Mouse (Mus musculus): ENCODE measurements at regions not wholly inside any gene's neighbourhood (a gene's known extent, or its start where the extent isn't known, plus 50 kb on each side); places are given as distances from the start of the nearest gene placed in this dataset.

- no peaks in the 10 kb centered on the region for H3K4me1 ChIP-seq (ENCODE audit: control insufficient read depth, insufficient read depth, low read length)
- no peak for DNase-seq
- TF ChIP-seq POLR2A (IDR thresholded peaks at IDR 0.05; ENCODE audit: borderline replicate concordance, insufficient read depth, low read length): no peak
- no peak for TF ChIP-seq CTCF (IDR thresholded peaks at IDR 0.05; ENCODE audit: borderline replicate concordance, insufficient read depth, low read depth, low read length)
- H3K27ac ChIP-seq (ENCODE audit: insufficient read depth, low read length): no peak overlapping the region
- H3K4me3 ChIP-seq (replicated peaks; ENCODE audit: insufficient read depth, low read depth, low read length): no peak overlapping the region
- H3K27me3 ChIP-seq (ENCODE audit: control insufficient read depth, insufficient read depth, low read length): no peaks in the 10 kb centered on the region
- 81% methylated on average over 8 of the region's 8 CpGs for WGBS
Observed at GRCm38 (mm10) chr14:94541995-94542394, 651.5 kb upstream of the Pcdh9 start.

DNA sequence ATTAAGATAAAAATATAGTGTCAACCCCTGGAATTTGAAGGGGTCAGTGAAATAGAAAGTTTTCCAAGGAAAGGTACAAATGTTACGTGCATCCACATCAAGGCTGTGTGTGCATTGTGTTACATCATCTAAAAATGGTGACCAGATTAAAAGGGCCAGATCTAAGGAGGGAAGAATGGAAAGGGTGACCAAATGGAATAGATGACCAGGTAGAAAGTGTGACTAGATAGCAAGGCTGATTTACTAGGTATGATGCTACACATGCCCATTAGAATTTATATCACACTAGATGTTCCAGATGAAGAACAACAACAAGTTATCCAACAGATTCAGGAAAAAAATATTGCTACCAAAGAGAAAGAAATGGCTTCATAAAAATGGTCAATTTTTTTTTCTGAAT lies 635.2 kb upstream of the Pcdh9 start:
- DNase-seq: no peak
- no peaks in the 10 kb centered on the region for H3K4me1 ChIP-seq (ENCODE audit: control insufficient read depth, insufficient read depth, low read length)
- no peak overlapping the region for H3K27ac ChIP-seq (ENCODE audit: insufficient read depth, low read length)
- TF ChIP-seq POLR2A (IDR thresholded peaks at IDR 0.05; ENCODE audit: borderline replicate concordance, insufficient read depth, low read length) (no peak), CTCF (IDR thresholded peaks at IDR 0.05; ENCODE audit: borderline replicate concordance, insufficient read depth, low read depth, low read length) (no peak)
- no peak overlapping the region for H3K4me3 ChIP-seq (replicated peaks; ENCODE audit: insufficient read depth, low read depth, low read length)
- 91% methylated on average over 1 of the region's 1 CpGs for WGBS
- no peaks in the 10 kb centered on the region for H3K27me3 ChIP-seq (ENCODE audit: control insufficient read depth, insufficient read depth, low read length)

- no peak overlapping the region for H3K27ac ChIP-seq (ENCODE audit: insufficient read depth, low read length)
- no peaks in the 10 kb centered on the region for H3K27me3 ChIP-seq (ENCODE audit: control insufficient read depth, insufficient read depth, low read length)
- TF ChIP-seq CTCF (IDR thresholded peaks at IDR 0.05; ENCODE audit: borderline replicate concordance, insufficient read depth, low read depth, low read length) (no peak), POLR2A (IDR thresholded peaks at IDR 0.05; ENCODE audit: borderline replicate concordance, insufficient read depth, low read length) (no peak)
- no peak for DNase-seq
- no peaks in the 10 kb centered on the region for H3K4me1 ChIP-seq (ENCODE audit: control insufficient read depth, insufficient read depth, low read length)
- no peak overlapping the region for H3K4me3 ChIP-seq (replicated peaks; ENCODE audit: insufficient read depth, low read depth, low read length)
Observed at GRCm38 (mm10) chr14:94525238-94525637, 634.8 kb upstream of the Pcdh9 start.

DNA sequence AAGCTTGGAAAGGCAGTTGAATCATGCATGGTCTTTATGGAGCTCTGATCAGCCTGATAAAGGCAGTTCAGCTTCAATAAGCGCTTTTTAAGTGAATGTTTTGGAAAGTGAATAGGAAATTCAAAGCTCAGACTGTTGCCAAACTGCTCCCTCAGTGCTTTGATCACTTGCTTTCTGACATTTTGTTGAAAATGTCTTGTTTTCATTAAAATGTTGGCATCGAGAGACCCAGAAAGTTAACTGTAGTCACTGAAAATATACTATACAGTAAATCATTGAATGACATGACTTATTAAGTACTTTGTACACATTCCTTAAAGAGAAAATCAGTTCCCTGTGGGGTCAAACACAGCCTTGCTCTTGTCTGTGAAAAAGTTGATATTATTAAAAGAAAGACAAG lies 631.5 kb upstream of the Pcdh9 start:
- TF ChIP-seq POLR2A (IDR thresholded peaks at IDR 0.05; ENCODE audit: borderline replicate concordance, insufficient read depth, low read length) (no peak), CTCF (IDR thresholded peaks at IDR 0.05; ENCODE audit: borderline replicate concordance, insufficient read depth, low read depth, low read length) (no peak)
- DNase-seq: no peak
- Histone ChIP-seq H3K27me3 (ENCODE audit: control insufficient read depth, insufficient read depth, low read length) (no peaks in the 10 kb centered on the region), H3K4me1 (ENCODE audit: control insufficient read depth, insufficient read depth, low read length) (no peaks in the 10 kb centered on the region), H3K4me3 (replicated peaks; ENCODE audit: insufficient read depth, low read depth, low read length) (no peak overlapping the region), H3K27ac (ENCODE audit: insufficient read depth, low read length) (no peak overlapping the region)
- 19% methylated on average over 2 of the region's 2 CpGs for WGBS

DNA sequence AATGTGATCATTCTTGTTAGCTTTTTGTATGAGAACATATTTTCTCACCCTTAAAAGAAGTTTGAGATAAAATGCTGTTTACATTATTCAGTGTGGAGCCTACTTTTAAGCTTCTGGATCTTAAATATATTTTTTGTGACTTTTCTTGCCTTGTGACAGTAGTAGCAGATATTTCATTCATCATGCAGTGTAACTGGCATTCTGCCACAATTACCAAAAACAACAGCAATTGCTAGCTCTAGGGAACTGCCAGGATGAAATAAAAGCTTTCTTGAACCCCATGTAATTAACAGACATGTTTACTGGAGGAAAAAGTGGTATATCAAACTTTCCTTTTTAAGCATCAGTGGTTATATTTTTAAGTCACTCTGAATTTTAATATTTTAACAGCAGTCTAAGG lies 600.9 kb upstream of the Pcdh9 start:
- no peaks in the 10 kb centered on the region for H3K4me1 ChIP-seq (ENCODE audit: control insufficient read depth, insufficient read depth, low read length)
- H3K4me3 ChIP-seq (replicated peaks; ENCODE audit: insufficient read depth, low read depth, low read length): no peak overlapping the region

GRCm38 (mm10) chr14:94475887-94476286 lies 585.4 kb upstream of the Pcdh9 start:
- Histone ChIP-seq H3K4me3 (replicated peaks; ENCODE audit: insufficient read depth, low read depth, low read length) (no peak overlapping the region), H3K4me1 (ENCODE audit: control insufficient read depth, insufficient read depth, low read length) (no peaks in the 10 kb centered on the region), H3K27ac (ENCODE audit: insufficient read depth, low read length) (no peak overlapping the region), H3K27me3 (ENCODE audit: control insufficient read depth, insufficient read depth, low read length) (no peaks in the 10 kb centered on the region; the same call in 1 of the 2 replicates)
- TF ChIP-seq CTCF (IDR thresholded peaks at IDR 0.05; ENCODE audit: borderline replicate concordance, insufficient read depth, low read depth, low read length) (no peak), POLR2A (IDR thresholded peaks at IDR 0.05; ENCODE audit: borderline replicate concordance, insufficient read depth, low read length) (no peak)
- 7% methylated on average over 3 of the region's 3 CpGs for WGBS
- DNase-seq: peak in 1 of 2 experiments; percentile 8

More for the DNA sequence above, 600.9 kb upstream of the Pcdh9 start:
- TF ChIP-seq CTCF (IDR thresholded peaks at IDR 0.05; ENCODE audit: borderline replicate concordance, insufficient read depth, low read depth, low read length) (no peak), POLR2A (IDR thresholded peaks at IDR 0.05; ENCODE audit: borderline replicate concordance, insufficient read depth, low read length) (no peak)
- H3K27ac ChIP-seq (ENCODE audit: insufficient read depth, low read length): no peak overlapping the region
- no peaks in the 10 kb centered on the region for H3K27me3 ChIP-seq (ENCODE audit: control insufficient read depth, insufficient read depth, low read length)
- DNase-seq: no peak

GRCm38 (mm10) chr14:94473181-94473580 lies 582.7 kb upstream of the Pcdh9 start:
- TF ChIP-seq POLR2A (IDR thresholded peaks at IDR 0.05; ENCODE audit: borderline replicate concordance, insufficient read depth, low read length) (no peak), CTCF (IDR thresholded peaks at IDR 0.05; ENCODE audit: borderline replicate concordance, insufficient read depth, low read depth, low read length) (no peak)
- WGBS: 11% methylated on average over 1 of the region's 1 CpGs
- Histone ChIP-seq H3K4me1 (ENCODE audit: control insufficient read depth, insufficient read depth, low read length) (no peaks in the 10 kb centered on the region), H3K4me3 (replicated peaks; ENCODE audit: insufficient read depth, low read depth, low read length) (no peak overlapping the region), H3K27me3 (ENCODE audit: control insufficient read depth, insufficient read depth, low read length) (no peaks in the 10 kb centered on the region; the same call in 1 of the 2 replicates), H3K27ac (ENCODE audit: insufficient read depth, low read length) (no peak overlapping the region)
- no peak for DNase-seq

DNA sequence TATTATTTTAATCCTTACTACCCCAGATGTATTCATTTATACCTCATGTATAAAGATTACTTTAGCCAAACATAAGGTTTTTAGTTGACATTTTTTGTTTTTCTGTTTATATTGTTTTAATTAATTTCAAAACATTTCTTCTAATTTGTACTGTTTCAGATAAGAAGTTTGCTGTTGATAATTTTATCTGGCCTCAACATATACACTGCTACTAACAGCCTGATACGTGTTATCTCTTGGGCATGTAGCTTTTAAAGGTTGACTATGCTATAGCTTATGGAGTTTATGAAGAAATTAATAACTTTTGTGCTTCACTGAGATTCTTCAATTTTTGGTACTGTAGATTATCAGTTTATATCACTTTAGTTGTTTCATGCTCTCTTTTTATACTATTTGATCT lies 555.5 kb upstream of the Pcdh9 start:
- DNase-seq: no peak
- WGBS: 95% methylated on average over 1 of the region's 1 CpGs
- Histone ChIP-seq H3K4me3 (replicated peaks; ENCODE audit: insufficient read depth, low read depth, low read length) (no peak overlapping the region), H3K27me3 (ENCODE audit: control insufficient read depth, insufficient read depth, low read length) (no peaks in the 10 kb centered on the region), H3K27ac (ENCODE audit: insufficient read depth, low read length) (no peak overlapping the region), H3K4me1 (ENCODE audit: control insufficient read depth, insufficient read depth, low read length) (no peaks in the 10 kb centered on the region)
- TF ChIP-seq POLR2A (IDR thresholded peaks at IDR 0.05; ENCODE audit: borderline replicate concordance, insufficient read depth, low read length) (no peak), CTCF (IDR thresholded peaks at IDR 0.05; ENCODE audit: borderline replicate concordance, insufficient read depth, low read depth, low read length) (no peak)
